Mouse (Mus musculus) neural tube, embryonic 11.5 days (tissue): ENCODE measurements around the gene Spsb4. TPM values are rescaled to one million over a fixed set of nuclear protein-coding genes. Genes with fewer than 3 reads are reported as not detected.

Experiments
- ATAC-seq: fragments of 200-750 bp; cut with Nextera tagmentation; 2 replicates; pipeline ENCODE4 v1.8.0; 2017; ENCODE audit warnings: moderate number of reproducible peaks, mild to moderate bottlenecking, moderate TSS enrichment, moderate library complexity; ENCODE audit not compliant: insufficient read depth, low FRiP score, low TSS enrichment
- DNase-seq: peaks from one replicate; pipeline ENCODE4 v3.0.0-alpha.2; 2015; ENCODE audit warnings: low spot score
- H3K27ac ChIP-seq: fragments of 300-500 bp; sonication (generic); 2 replicates; pipeline ENCODE4 v1.5.1; 2014; ENCODE audit warnings: low read depth, mild to moderate bottlenecking, low read length
- H3K27me3 ChIP-seq: fragments of 300-500 bp; sonication (generic); 2 replicates; pipeline ENCODE4 v1.6.1; 2014; ENCODE audit warnings: mild to moderate bottlenecking, low read length, mixed read lengths; ENCODE audit not compliant: control insufficient read depth, insufficient read depth
- H3K36me3 ChIP-seq: fragments of 300-500 bp; sonication (generic); 2 replicates; pipeline ENCODE4 v1.6.1; 2014; ENCODE audit warnings: mild to moderate bottlenecking, low read length, moderate library complexity, mixed read lengths; ENCODE audit not compliant: control insufficient read depth, insufficient read depth
- H3K4me1 ChIP-seq: fragments of 300-500 bp; sonication (generic); 2 replicates; pipeline ENCODE4 v1.6.1; 2014; ENCODE audit warnings: low read length, mixed read lengths; ENCODE audit not compliant: control insufficient read depth, insufficient read depth
- H3K4me2 ChIP-seq: fragments of 300-500 bp; sonication (generic); 2 replicates; pipeline ENCODE4 v1.6.1; 2014; ENCODE audit warnings: low read depth, mild to moderate bottlenecking, moderate library complexity
- H3K4me3 ChIP-seq: fragments of 300-500 bp; sonication (generic); 2 replicates; pipeline ENCODE4 v1.5.1; 2014; ENCODE audit warnings: low read depth, low read length
- H3K9ac ChIP-seq: fragments of 300-500 bp; sonication (generic); 2 replicates; pipeline ENCODE4 v1.6.1; 2014; ENCODE audit warnings: mild to moderate bottlenecking, low read length
- H3K9me3 ChIP-seq: fragments of 300-500 bp; sonication (generic); 2 replicates; pipeline ENCODE4 v1.6.1; 2016; ENCODE audit warnings: low read length; ENCODE audit not compliant: control insufficient read depth
- WGBS: fragments of 180-500 bp; shearing (Covaris S2); extraction: QIAGEN DNeasy Blood & Tissue Kit; methylation state at CpG from one replicate; pipeline ENCODE4 v1.1.7; 2014; 5-methylcytosine and 5-hydroxymethylcytosine counted together
- polyA plus RNA-seq: library from polyadenylated mRNA; unstranded; fragments of >200 nt; fragmentation: Nextera tagmentation; extraction: Ambion mirVana; gene quantifications from 2 replicates; pipeline ENCODE4 v1.2.1, GENCODE M21; 2014

Gene Spsb4
- polyA plus RNA-seq, 1 experiment from 2014 or later = 125 TPM

DNA sequence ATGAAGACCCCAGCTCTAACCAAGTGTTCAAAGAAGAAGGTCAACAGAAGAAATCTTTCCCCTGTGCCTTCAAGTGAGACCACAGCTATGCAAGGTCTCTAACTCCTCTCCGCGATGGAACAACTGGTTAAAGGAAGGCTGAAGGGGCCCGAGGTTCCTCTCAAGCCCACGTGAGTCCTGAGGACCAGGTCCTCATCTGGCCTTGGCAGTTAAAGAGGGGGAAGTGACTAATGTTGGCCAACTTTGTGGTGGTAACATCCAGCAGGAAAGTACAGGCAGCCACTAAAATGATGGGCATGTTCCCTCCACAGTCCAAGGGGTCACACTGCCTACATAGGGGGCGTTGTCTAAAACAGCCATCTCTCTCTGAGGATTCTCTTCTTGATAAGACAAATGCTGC, 118.9 kb downstream of the Spsb4 start:
- no peak for ATAC-seq

DNA sequence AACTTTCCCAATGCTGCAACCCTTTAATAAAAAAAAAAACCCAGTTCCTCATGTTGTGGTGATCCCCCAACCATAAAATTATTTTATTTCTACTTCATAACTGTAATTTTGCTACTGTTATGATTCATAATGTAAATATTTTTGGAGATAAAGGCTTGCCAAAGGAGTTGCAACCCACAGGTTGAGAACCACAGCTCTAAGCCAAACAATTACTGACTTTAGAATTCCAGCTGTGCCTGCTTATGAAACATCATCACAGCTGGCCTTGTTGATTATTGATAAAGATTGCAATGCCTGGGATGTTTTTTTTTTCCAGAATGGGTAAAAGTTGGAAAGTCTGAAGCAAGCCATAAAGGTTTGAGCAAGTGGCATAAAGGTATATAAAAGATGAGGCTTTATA, 119.6 kb downstream of the Spsb4 start:
- Histone ChIP-seq H3K4me3 (no peak overlapping the region), H3K27ac (no peak overlapping the region), H3K4me2 (no peak overlapping the region), H3K4me1 (no peaks in the 10 kb centered on the region), H3K9ac (no peak overlapping the region), H3K9me3 (no peaks in the 10 kb centered on the region), H3K36me3 (no peaks in the 10 kb centered on the region), H3K27me3 (no peaks in the 10 kb centered on the region)
- DNase-seq = no peak
- ATAC-seq = no peak

More for the DNA sequence above, 118.9 kb downstream of the Spsb4 start:
- H3K36me3 ChIP-seq = no peaks in the 10 kb centered on the region
- WGBS = 86% methylated on average over 5 of the region's 5 CpGs
- no peaks in the 10 kb centered on the region for H3K9me3 ChIP-seq
- no peak overlapping the region for H3K27ac ChIP-seq
- no peak overlapping the region for H3K4me2 ChIP-seq
- no peaks in the 10 kb centered on the region for H3K4me1 ChIP-seq
- H3K9ac ChIP-seq = no peak overlapping the region
- DNase-seq = no peak
- H3K27me3 ChIP-seq = no peaks in the 10 kb centered on the region
- H3K4me3 ChIP-seq = no peak overlapping the region

DNA sequence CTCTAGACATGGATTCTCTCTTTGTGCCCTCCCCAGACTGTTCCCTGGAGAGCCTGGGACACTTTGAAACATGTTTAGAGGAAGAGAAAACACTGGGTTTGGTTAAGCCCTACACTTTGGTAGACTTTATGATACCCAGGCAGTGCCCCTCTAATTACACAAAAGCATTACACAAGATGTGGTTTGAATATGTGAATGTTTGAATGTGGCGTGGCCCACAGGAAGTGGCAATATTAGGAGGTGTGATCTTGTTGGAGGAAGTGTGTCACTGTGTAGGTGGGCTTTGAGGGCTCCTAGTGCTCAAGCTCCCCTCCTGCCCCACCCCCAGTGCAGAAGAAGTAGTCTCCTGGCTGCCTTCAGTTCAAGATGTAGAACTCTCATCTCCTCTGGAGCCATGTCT, 122.0 kb downstream of the Spsb4 start:
- no peak overlapping the region for H3K4me2 ChIP-seq
- no peaks in the 10 kb centered on the region for H3K9me3 ChIP-seq
- no peaks in the 10 kb centered on the region for H3K27me3 ChIP-seq
- H3K9ac ChIP-seq = no peak overlapping the region
- 0 out of 2 replicates have a peak, but pooled peaks cover 5% of the 10 kb centered on the region for H3K4me1 ChIP-seq
- no peaks in the 10 kb centered on the region for H3K36me3 ChIP-seq
- 94% methylated on average over 1 of the region's 1 CpGs for WGBS
- no peak for ATAC-seq
- no peak overlapping the region for H3K4me3 ChIP-seq
- no peak overlapping the region for H3K27ac ChIP-seq
- DNase-seq = no peak

DNA sequence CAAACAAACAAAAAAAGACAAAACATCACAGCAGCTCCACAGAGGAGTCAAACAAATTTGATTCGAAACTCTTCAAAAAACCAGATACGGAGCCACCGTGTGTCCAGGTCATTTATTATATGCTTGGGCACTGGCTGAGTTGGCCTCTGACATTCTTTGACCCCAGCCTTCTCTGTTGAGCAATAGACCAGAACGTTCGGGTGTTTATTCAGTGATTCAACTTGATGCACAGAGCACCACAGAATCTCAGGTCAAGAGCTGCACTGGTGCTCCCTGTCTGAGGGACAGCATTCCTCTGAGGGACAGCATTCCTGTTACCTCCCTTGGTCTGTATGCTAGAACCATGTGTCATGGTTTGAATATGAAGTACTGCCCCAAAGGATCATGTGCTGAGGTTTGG, 125.1 kb downstream of the Spsb4 start:
- ATAC-seq = no peak

More for the DNA sequence above, 125.1 kb downstream of the Spsb4 start:
- no peak for DNase-seq
- H3K4me2 ChIP-seq = no peak overlapping the region
- H3K9me3 ChIP-seq = no peaks in the 10 kb centered on the region
- WGBS = 39% methylated on average over 5 of the region's 5 CpGs
- peaks cover 9% of the 10 kb centered on the region for H3K4me1 ChIP-seq
- H3K9ac ChIP-seq = no peak overlapping the region
- no peak overlapping the region for H3K4me3 ChIP-seq
- H3K36me3 ChIP-seq = no peaks in the 10 kb centered on the region
- no peaks in the 10 kb centered on the region for H3K27me3 ChIP-seq
- no peak overlapping the region for H3K27ac ChIP-seq

Other genes with a start within 250 kb of the Spsb4 start
- 33.5 and 34.0 TPM in 2 replicates for gene Pxylp1, start 126.2 kb downstream of the Spsb4 start, polyA plus RNA-seq
- gene Slc25a36, start 92.3 kb upstream of the Spsb4 start, polyA plus RNA-seq = 78.2 and 82.4 TPM in 2 replicates